Mouse (Mus musculus) MEL (cell line): ENCODE data around the gene Gsto2. TPM values are rescaled to one million over a fixed set of nuclear protein-coding genes. Genes with fewer than 3 reads are reported as not detected.

Experiments
- DNase-seq: peaks from one replicate; pipeline ENCODE4 v3.0.0; 2011; ENCODE audit warnings: low read depth, low spot score
- H3K27ac ChIP-seq: 2 replicates; pipeline ENCODE4 v1.5.1; 2012; ENCODE audit warnings: low read depth, mild to moderate bottlenecking, control low read depth, low read length, moderate library complexity; ENCODE audit not compliant: control insufficient read depth
- H3K27me3 ChIP-seq, 2 experiments: fragments of 150-350 bp in 1 of 2; sonication (generic) in 1 of 2; 2 replicates each; pipeline ENCODE4 v1.6.1; 2012; ENCODE audit warnings: low read length in 2 of 2, mild to moderate bottlenecking in 2 of 2, improper control_type of control experiment in 1 of 2, moderate library complexity in 1 of 2; ENCODE audit not compliant: insufficient read depth in 2 of 2, control insufficient read depth in 1 of 2
- H3K36me3 ChIP-seq, 2 experiments: 2 replicates each; pipeline ENCODE4 v1.6.1; 2012 to 2014; ENCODE audit warnings: low read length in 2 of 2, improper control_type of control experiment in 1 of 2, inconsistent platforms in 1 of 2, mild to moderate bottlenecking in 1 of 2; ENCODE audit not compliant: insufficient read depth in 2 of 2, control insufficient read depth in 1 of 2
- H3K4me1 ChIP-seq, 2 experiments: fragments of 150-350 bp in 1 of 2; sonication (generic) in 1 of 2; 2 replicates each; pipeline ENCODE4 v1.6.1; 2012; ENCODE audit warnings: low read length in 2 of 2, improper control_type of control experiment in 1 of 2, mild to moderate bottlenecking in 1 of 2; ENCODE audit not compliant: insufficient read depth in 2 of 2, control insufficient read depth in 1 of 2
- H3K4me3 ChIP-seq, 2 experiments: fragments of 150-350 bp in 1 of 2; sonication (generic) in 1 of 2; 2 replicates each; pipeline ENCODE4 v1.5.1; 2012; ENCODE audit warnings: low read depth in 2 of 2, low read length in 2 of 2, mild to moderate bottlenecking in 2 of 2, moderate library complexity in 2 of 2, control low read depth in 1 of 2, improper control_type of control experiment in 1 of 2; ENCODE audit not compliant: control insufficient read depth in 1 of 2, insufficient read depth in 1 of 2
- H3K79me2 ChIP-seq: 2 replicates; pipeline ENCODE4 v1.6.1; 2012; ENCODE audit warnings: mild to moderate bottlenecking, low read length, moderate library complexity; ENCODE audit not compliant: control insufficient read depth, poor library complexity, insufficient read depth
- H3K9ac ChIP-seq: 2 replicates; pipeline ENCODE4 v1.6.1; 2012; ENCODE audit warnings: low read depth, mild to moderate bottlenecking, control low read depth, low read length, moderate library complexity; ENCODE audit not compliant: control insufficient read depth, poor library complexity, severe bottlenecking
- H3K9me3 ChIP-seq: fragments of 150-350 bp; sonication (generic); replicated peaks from 2 replicates; pipeline ENCODE4 v1.6.1; 2012; ENCODE audit warnings: mild to moderate bottlenecking, low read length, improper control_type of control experiment, moderate library complexity; ENCODE audit not compliant: insufficient read depth
- BHLHE40 ChIP-seq: IDR thresholded peaks from 2 replicates; pipeline ENCODE4 v1.6.1; 2012; ENCODE audit warnings: low read depth, mild to moderate bottlenecking, inconsistent platforms, low read length, improper control_type of control experiment, borderline replicate concordance
- E2F4 ChIP-seq: IDR thresholded peaks from 2 replicates; pipeline ENCODE4 v1.6.1; 2011; ENCODE audit warnings: low read depth, low read length, improper control_type of control experiment, borderline replicate concordance
- ELF1 ChIP-seq: IDR thresholded peaks from 2 replicates; pipeline ENCODE4 v1.6.1; 2014; ENCODE audit warnings: low read depth, mild to moderate bottlenecking, inconsistent platforms, low read length, improper control_type of control experiment, moderate library complexity
- EP300 ChIP-seq, 2 experiments: IDR thresholded peaks; 2 replicates each; pipeline ENCODE4 v1.6.1; 2011; ENCODE audit warnings: improper control_type of control experiment in 2 of 2, low read length in 2 of 2, low read depth in 1 of 2, mild to moderate bottlenecking in 1 of 2
- ETS1 ChIP-seq: IDR thresholded peaks from 2 replicates; pipeline ENCODE4 v1.6.1; 2012; ENCODE audit warnings: low read depth, mild to moderate bottlenecking, inconsistent platforms, low read length, improper control_type of control experiment, moderate library complexity
- GABPA ChIP-seq: IDR thresholded peaks from 2 replicates; pipeline ENCODE4 v1.6.1; 2012; ENCODE audit warnings: low read depth, mild to moderate bottlenecking, inconsistent platforms, low read length, improper control_type of control experiment, moderate library complexity
- KAT2A ChIP-seq: conservative IDR thresholded peaks from 2 replicates; pipeline ENCODE4 v1.6.1; 2012; ENCODE audit warnings: low read depth, low read length, improper control_type of control experiment, inconsistent platforms
- MAFK ChIP-seq: IDR thresholded peaks from 2 replicates; pipeline ENCODE4 v1.6.1; 2011; ENCODE audit warnings: low read depth, mild to moderate bottlenecking, low read length, improper control_type of control experiment, borderline replicate concordance
- MAX ChIP-seq: IDR thresholded peaks from 2 replicates; pipeline ENCODE4 v1.6.1; 2011; ENCODE audit warnings: low read length, improper control_type of control experiment
- MXI1 ChIP-seq: IDR thresholded peaks from 2 replicates; pipeline ENCODE4 v1.6.1; 2011; ENCODE audit warnings: mild to moderate bottlenecking, low read depth, low read length, improper control_type of control experiment
- MYB ChIP-seq: IDR thresholded peaks from 2 replicates; pipeline ENCODE4 v1.6.1; 2011; ENCODE audit warnings: mild to moderate bottlenecking, low read depth, low read length, improper control_type of control experiment
- MYC ChIP-seq: IDR thresholded peaks from 2 replicates; pipeline ENCODE4 v1.6.1; 2011; ENCODE audit warnings: low read depth, mild to moderate bottlenecking, low read length, improper control_type of control experiment, moderate library complexity
- POLR2A ChIP-seq, 2 experiments: IDR thresholded peaks; 2 replicates each; pipeline ENCODE4 v1.6.1; 2011 to 2012; ENCODE audit warnings: low read length in 2 of 2, mild to moderate bottlenecking in 2 of 2, control low read depth in 1 of 2, improper control_type of control experiment in 1 of 2, low read depth in 1 of 2, moderate library complexity in 1 of 2; ENCODE audit not compliant: control insufficient read depth in 1 of 2, insufficient read depth in 1 of 2, poor library complexity in 1 of 2
- POLR2AphosphoS2 ChIP-seq: IDR thresholded peaks from 2 replicates; pipeline ENCODE4 v1.6.1; 2011; ENCODE audit warnings: low read length, improper control_type of control experiment
- RCOR1 ChIP-seq: IDR thresholded peaks from 2 replicates; pipeline ENCODE4 v1.6.1; 2012; ENCODE audit warnings: low read depth, mild to moderate bottlenecking, inconsistent platforms, low read length, improper control_type of control experiment
- SMC3 ChIP-seq: IDR thresholded peaks from 2 replicates; pipeline ENCODE4 v1.6.1; 2011; ENCODE audit warnings: low read depth, low read length, improper control_type of control experiment
- TAL1 ChIP-seq: IDR thresholded peaks from 2 replicates; pipeline ENCODE4 v1.6.1; 2012; ENCODE audit warnings: mild to moderate bottlenecking, inconsistent platforms, low read length, moderate library complexity, mixed read lengths
- UBTF ChIP-seq: IDR thresholded peaks from 2 replicates; pipeline ENCODE4 v1.6.1; 2012; ENCODE audit warnings: low read depth, mild to moderate bottlenecking, inconsistent platforms, low read length, improper control_type of control experiment, moderate library complexity, borderline replicate concordance; ENCODE audit not compliant: insufficient read depth
- ZKSCAN1 ChIP-seq: IDR thresholded peaks from 2 replicates; pipeline ENCODE4 v1.6.1; 2012; ENCODE audit warnings: low read depth, mild to moderate bottlenecking, inconsistent platforms, low read length, improper control_type of control experiment, moderate library complexity
- ZMIZ1 ChIP-seq: IDR thresholded peaks from 2 replicates; pipeline ENCODE4 v1.6.1; 2012; ENCODE audit warnings: low read depth, mild to moderate bottlenecking, inconsistent platforms, low read length, improper control_type of control experiment, moderate library complexity
- ZNF384 ChIP-seq: IDR thresholded peaks from 2 replicates; pipeline ENCODE4 v1.6.1; 2012; ENCODE audit warnings: low read depth, mild to moderate bottlenecking, inconsistent platforms, low read length, improper control_type of control experiment
- polyA plus RNA-seq, 2 experiments: library from polyadenylated mRNA; stranded (reverse) in 1 of 2; unstranded in 1 of 2; fragments of >175 nt in 1 of 2; fragments of >200 nt in 1 of 2; gene quantifications; 2 replicates each; pipeline versions ENCODE4 v1.2.1 to v1.2.4; 2012; ENCODE audit warnings: low replicate concordance in 2 of 2, low read depth in 1 of 2; ENCODE audit not compliant: insufficient read length in 2 of 2, insufficient read depth in 1 of 2, missing spikeins in 1 of 2
- total RNA-seq: library from RNA; depleted of rRNA; stranded (reverse); fragments of 300-350 nt; gene quantifications from 2 replicates; pipeline ENCODE4 v1.2.3, GENCODE M21; 2012

The Gsto2 gene
- total and polyA plus RNA-seq, 3 experiments, result 0.14 TPM; not detected in 2

GRCm38 (mm10) chr19:47820832-47821493 lies 44.4 kb upstream of the Gsto2 start (continued):
- TF ChIP-seq MYB, result no peak
- TF ChIP-seq TAL1, result no peak
- TF ChIP-seq, all 39 proteins: peak for 7

- no peak for DNase-seq
- Histone ChIP-seq H3K4me3 (no peak overlapping the region), H3K27me3 (0 out of 4 replicates have a peak, but pooled peaks cover 0 to 2% of the 10 kb centered on the region in 2 experiments), H3K79me2 (no peaks in the 10 kb centered on the region), H3K9me3 (no peaks in the 10 kb centered on the region), H3K27ac (no peak overlapping the region), H3K9ac (no peak overlapping the region), H3K4me1 (no peaks in the 10 kb centered on the region), H3K36me3 (no peaks in the 10 kb centered on the region)
- TF ChIP-seq ZKSCAN1, result no peak
- TF ChIP-seq MAX, result no peak
- TF ChIP-seq BHLHE40, result no peak
- no peak for TF ChIP-seq MYB
- TF ChIP-seq UBTF, result no peak
- TF ChIP-seq E2F4, result no peak
- no peak for TF ChIP-seq POLR2AphosphoS2
- TF ChIP-seq KAT2A, result no peak
- no peak for TF ChIP-seq MAFK
- TF ChIP-seq ZMIZ1, result no peak
- TF ChIP-seq MXI1, result no peak
- no peak for TF ChIP-seq ZNF384
- TF ChIP-seq EP300 (IDR thresholded peaks at IDR 0.05; ENCODE audit: low read depth in 1 of 2, low read length in 2 of 2), result no peak
- no peak for TF ChIP-seq SMC3
- TF ChIP-seq ELF1, result no peak
- TF ChIP-seq MYC, result no peak
- TF ChIP-seq ETS1, result no peak
- no peak for TF ChIP-seq RCOR1
- TF ChIP-seq GABPA, result no peak
- no peak for TF ChIP-seq POLR2A (IDR thresholded peaks at IDR 0.05; ENCODE audit: control insufficient read depth in 1 of 2, insufficient read depth in 1 of 2, low read depth in 1 of 2, low read length in 2 of 2, poor library complexity in 1 of 2)
These were observed 43.9 kb upstream of the Gsto2 start for GRCm38 (mm10) chr19:47821494-47821872.
